Mouse (Mus musculus): ENCODE measurements around the gene Rpa3.

- TF ChIP-seq CTCF (IDR thresholded peaks at IDR 0.05; ENCODE audit: borderline replicate concordance, extremely low read depth, insufficient read depth, insufficient read length) = no peak
- no peak for TF ChIP-seq POLR2A (IDR thresholded peaks at IDR 0.05; ENCODE audit: borderline replicate concordance, extremely low read depth, insufficient read depth, insufficient read length, poor library complexity, severe bottlenecking)
Observed at GRCm38 (mm10) chr6:8285401-8285960, 26.5 kb upstream of the Rpa3 start.

All from brain, embryonic 14.5 days (tissue).